Mouse (Mus musculus): ENCODE results near the gene Gcsam.

The Gcsam gene

DNA sequence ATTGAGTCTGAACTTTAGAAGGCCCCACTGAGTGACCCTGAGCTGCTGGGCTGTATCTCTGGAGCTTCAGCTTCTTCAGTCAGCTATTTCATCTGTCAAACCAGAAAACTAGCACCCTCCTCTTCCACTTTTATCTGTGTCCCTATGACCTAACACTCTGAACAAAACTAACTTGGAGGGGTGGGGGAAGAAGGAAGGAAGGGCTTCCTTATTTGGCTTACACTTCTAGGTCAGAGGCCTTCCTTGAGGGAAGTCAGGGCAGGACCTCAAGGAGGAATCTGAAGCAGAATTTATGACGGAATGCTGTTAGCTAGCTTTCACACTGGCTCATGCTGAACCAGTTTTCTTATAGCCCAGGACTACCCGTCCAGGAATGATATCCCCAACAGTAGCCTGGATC, 41.3 kb downstream of the Gcsam start:
- no peak for DNase-seq (ENCODE audit: low read depth)

DNA sequence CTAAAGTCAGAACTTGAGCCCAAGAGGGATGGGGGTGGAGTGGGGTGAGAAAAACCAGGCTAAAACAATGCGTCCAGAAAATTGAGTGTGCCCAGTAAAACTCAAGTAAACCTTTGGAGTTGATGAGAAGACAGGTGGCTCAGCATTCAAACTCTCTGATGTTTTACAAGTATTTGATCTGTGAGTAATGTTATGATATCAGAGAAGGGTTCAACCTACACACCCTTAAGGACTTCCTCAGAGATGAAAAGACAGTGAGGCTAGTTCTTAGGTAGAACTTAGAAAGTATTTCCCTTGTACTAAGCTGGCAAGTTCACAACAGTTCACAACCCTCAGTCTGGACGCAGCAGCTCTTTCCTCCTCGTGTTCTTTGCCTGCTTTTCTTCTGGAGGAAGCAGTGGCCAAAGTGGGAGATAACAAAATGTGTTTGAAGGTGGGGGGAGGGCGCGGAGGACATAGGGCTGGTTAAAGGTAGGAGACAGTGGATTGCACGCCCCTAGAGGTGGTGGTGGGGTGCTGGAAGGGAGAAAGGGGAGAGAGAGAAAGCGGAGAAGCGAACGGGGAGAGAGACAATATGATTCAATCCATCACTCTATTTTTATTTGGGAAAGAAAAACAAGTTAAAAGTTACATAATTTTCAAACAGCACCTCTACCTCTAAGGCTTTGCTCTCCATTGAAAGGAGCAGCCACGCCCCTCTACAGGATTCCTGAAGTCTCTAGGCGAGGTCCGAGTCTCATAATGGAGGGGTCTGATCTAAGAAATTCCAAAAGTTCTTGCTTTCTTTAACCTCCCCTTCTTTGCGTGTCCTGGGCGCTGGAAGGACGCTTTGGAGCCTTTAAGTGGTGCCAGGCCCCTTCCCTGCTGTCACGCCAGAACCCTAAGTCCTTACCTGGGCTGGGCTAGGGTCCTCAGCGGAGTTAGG, 43.1 kb downstream of the Gcsam start:
- DNase-seq (ENCODE audit: low read depth) = no peak

DNA sequence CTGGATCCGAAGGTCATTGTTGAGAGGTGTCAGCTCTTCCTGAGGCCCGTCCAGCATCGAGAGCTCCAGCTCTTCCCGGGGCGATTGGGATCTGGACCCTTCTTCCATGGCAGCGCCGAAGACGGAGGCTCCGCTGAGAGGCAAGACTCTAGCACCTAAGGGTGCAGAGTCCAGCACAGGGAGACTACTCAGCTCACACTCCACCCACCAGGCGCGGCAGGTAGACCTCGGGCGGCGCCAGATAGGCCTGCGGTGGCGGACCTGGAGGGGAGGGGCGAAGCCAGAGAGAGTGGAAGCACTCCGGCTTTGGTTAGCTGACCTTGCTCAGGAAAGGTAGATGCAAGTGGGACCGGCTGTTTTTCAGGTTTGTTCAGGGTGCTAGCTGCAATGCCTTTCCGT, 43.8 kb downstream of the Gcsam start, which contains the start of gene BC016579:
Gene BC016579 (minus strand): TSS at position 135 of the 399 bp plus-strand sequence.
- no peak for DNase-seq (ENCODE audit: low read depth)

DNA sequence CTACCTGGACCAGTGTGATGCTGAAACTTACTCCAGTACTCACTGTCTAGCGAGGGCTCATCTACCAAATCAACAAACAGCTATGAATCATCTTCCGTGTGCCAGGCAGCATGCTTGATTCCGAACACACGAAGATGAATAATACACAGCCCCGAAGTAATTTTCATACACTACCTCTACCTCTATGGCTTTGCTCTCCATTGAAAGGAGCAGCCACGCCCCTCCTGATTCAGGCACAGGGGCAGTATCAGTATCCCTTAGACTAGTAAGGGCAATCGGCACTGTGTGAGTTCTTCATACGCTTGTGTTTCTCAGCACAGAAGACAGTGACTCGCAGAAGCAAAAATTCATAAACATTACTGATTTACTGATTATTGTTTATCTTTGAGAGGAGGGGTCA, 44.3 kb downstream of the Gcsam start:
- DNase-seq (ENCODE audit: low read depth) = no peak

DNA sequence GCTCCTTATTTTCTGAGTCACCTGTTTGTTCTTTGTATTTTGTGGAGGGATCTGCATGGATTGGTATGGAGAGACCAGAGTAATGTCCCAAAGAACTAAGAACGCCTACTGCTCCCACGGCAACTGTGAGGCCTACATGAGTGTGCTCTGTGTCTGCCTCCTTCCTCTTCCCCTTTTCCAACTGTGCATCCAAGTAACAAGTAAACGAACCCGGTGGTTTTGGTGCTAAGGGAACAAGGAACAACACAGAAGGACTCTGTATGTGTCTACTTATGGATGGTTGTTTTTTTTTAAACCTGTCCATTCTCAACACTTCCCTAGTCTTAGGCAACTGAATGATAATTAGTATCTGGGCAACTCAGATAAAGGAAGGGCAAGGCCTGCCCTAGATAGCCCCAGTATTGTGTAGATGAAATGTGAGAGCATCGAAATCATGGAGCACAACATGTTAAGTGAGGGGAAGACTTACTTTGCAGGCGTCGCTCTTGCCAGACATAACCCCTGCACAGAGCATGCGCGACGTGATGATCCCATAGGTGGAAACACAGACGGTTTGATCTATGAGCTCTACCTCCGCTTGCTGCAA, 47.5 kb downstream of the Gcsam start:
- no peak for DNase-seq (ENCODE audit: low read depth)

DNA sequence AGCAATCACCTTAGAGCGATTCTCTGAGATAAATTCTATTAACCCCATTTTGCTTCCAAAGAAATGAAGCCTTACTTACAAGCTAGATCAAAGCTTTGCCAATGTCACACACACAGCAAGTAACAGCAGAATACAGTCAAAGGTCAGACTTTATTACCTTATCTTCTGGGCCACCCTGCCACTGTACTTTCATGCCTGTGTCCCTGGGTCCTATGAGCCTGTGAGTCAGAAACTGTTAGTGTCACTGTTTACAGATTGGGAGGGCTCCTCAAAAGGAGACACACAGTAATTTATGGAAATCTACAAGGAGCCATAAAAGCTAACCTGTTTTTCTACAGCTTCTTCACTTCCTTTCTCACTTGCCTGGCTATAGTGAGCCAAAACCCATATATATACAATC, 48.1 kb downstream of the Gcsam start:
- no peak for DNase-seq (ENCODE audit: low read depth)

DNA sequence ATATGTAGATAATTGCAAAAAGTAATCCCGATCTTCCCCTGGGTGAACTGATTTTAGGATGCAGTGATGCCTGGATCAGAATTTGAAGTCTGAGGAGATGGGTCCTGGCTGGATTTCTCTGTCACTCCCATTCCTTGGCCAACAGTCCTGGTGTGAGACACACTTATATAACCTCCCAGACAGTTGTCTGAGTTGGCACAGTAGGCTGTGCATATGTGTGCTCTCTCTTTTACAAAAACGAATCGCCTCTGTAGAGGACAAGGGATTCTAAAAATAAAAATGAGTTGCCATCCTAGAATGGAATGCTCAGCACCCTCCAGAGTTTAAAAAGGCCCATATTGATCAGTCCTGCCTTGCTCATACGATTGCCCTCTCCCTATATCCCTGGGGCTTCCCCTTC, 49.4 kb downstream of the Gcsam start:
- no peak for DNase-seq (ENCODE audit: low read depth)

DNA sequence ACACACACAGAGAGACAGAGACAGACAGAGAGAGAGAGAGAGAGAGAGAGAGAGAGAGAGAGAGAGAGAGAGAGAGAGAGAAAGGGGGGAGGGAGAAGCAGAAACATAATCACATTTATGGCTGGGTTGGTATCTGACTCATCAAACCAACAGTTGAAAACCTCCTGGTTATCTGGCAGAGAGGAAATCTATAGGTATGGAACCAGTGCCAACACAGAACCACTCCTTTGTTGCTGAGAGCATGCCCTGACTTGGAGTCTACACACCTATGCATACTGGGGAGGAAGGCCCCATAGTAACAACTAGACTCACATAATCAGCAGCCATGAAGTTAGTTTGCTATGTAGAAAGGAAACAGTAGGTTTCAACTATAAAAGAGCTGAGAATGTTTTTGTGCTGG, 52.2 kb downstream of the Gcsam start:
- no peak for DNase-seq (ENCODE audit: low read depth)

DNA sequence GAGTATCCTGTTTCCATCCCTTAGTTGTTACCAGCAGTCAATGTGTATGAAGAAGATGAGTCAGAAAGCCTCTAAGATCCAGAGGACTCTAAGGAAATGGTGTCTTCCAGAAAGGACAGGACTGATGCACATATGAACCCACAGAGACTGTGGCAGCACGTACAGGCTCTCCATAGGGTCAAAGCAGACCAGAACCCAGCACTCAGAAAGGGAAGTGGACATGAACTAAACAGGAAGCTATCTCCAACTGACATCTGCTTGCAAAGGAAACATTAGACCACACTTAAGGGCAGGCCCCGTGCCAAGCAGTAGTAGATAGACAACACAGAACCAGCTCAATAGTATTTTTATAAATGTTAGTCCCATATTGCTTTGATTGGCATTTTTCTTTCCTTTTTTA, 56.0 kb downstream of the Gcsam start:
- DNase-seq (ENCODE audit: low read depth) = no peak

DNA sequence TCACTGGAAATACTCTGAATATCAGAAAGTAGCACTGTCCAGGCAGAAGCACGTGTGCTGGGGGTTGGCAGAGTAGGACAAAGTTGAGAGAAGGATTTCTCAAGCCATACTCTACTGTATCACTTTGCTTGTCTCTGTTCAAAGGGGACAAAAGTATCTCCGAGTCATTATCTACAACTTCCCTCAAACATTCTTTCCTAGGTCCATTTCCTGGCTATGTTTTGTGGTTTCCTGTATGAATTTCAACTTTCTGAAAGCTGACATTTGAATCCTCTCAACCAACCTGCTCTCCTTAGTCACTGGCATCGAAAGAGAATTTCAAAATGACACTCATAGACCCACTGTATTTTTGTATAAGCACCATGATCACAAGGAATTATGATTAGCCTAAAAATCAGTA, 58.0 kb downstream of the Gcsam start:
- no peak for DNase-seq (ENCODE audit: low read depth)

DNA sequence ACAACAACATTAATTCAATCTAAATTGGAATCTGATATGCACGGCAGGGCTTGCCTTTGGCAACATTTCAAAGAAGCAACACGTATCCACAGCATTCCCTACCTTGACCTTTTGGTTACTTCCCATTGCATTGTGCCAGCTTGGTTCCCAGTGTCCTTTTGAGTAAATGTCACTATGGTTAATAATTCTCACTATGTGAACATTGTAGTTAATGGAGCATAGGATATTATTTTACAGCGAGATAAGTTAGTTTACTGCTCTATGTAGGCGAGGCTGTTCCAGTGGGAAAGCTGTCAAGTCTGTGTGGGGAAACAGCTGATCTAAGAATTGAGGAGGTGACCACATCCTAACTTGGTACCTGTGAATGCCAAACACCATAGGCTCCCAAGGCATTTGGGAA, 59.8 kb downstream of the Gcsam start:
- DNase-seq (ENCODE audit: low read depth) = no peak
